Mouse (Mus musculus): ENCODE measurements around the gene Gm21094. TPM values are rescaled to one million over a fixed set of nuclear protein-coding genes. Genes with fewer than 3 reads are reported as not detected.
"Not testable (repeated sequence)": the region's sequence is repeated elsewhere in the genome, so short reads cannot be mapped to it uniquely, and the experiment has no call there.

The Gm21094 gene
- polyA plus RNA-seq (2012): not detected in 2 replicates

- TF ChIP-seq GATA1 (IDR thresholded peaks at IDR 0.05; ENCODE audit: low read length): not testable (repeated sequence)
These were observed at the start of gene Gm21094 for GRCm38 (mm10) chrY:32620343-32620742. Gene Gm21094, minus strand, starts transcription at chrY:32620443.

Measured in G1E-ER4 (cell line).